Mouse (Mus musculus): ENCODE measurements around the gene Itgb6.

Itgb6 gene

GRCm38 (mm10) chr2:60722514-60722913 lies at the start of gene Itgb6:
TSS of gene Itgb6 (minus strand) at chr2:60722643.
- DNase-seq, result no peak

- DNase-seq, result no peak
Observed at GRCm38 (mm10) chr2:60766420-60766819, 44.0 kb upstream of the Itgb6 start.

GRCm38 (mm10) chr2:60756218-60756617 lies 33.8 kb upstream of the Itgb6 start:
- no peak for DNase-seq

- DNase-seq, result no peak
Observed at GRCm38 (mm10) chr2:60755101-60755500, 32.7 kb upstream of the Itgb6 start.

GRCm38 (mm10) chr2:60751274-60751673 lies 28.8 kb upstream of the Itgb6 start:
- no peak for DNase-seq

- no peak for DNase-seq
Observed at GRCm38 (mm10) chr2:60750591-60750990, 28.1 kb upstream of the Itgb6 start.

- DNase-seq, result no peak
Observed at GRCm38 (mm10) chr2:60748585-60748984, 26.1 kb upstream of the Itgb6 start.

- no peak for DNase-seq
Observed at GRCm38 (mm10) chr2:60747590-60747989, 25.1 kb upstream of the Itgb6 start.

- DNase-seq, result no peak
Observed at GRCm38 (mm10) chr2:60744674-60745073, 22.2 kb upstream of the Itgb6 start.

GRCm38 (mm10) chr2:60739389-60740137 lies 17.1 kb upstream of the Itgb6 start:
- DNase-seq, result no peak

- no peak for DNase-seq
Observed at GRCm38 (mm10) chr2:60730929-60731328, 8.5 kb upstream of the Itgb6 start.

- DNase-seq, result no peak
Observed at GRCm38 (mm10) chr2:60730024-60730423, 7.6 kb upstream of the Itgb6 start.

GRCm38 (mm10) chr2:60728902-60729585 lies 6.6 kb upstream of the Itgb6 start:
- no peak for DNase-seq

GRCm38 (mm10) chr2:60724660-60725059 lies 2.2 kb upstream of the Itgb6 start:
- DNase-seq, result no peak

- DNase-seq, result no peak
Observed at GRCm38 (mm10) chr2:60722967-60723366, 524 bp upstream of the Itgb6 start.

GRCm38 (mm10) chr2:60720906-60721305 lies 1.5 kb downstream of the Itgb6 start:
- no peak for DNase-seq

GRCm38 (mm10) chr2:60720205-60720604 lies 2.2 kb downstream of the Itgb6 start:
- DNase-seq, result no peak

- DNase-seq, result no peak
Observed at GRCm38 (mm10) chr2:60717348-60717747, 5.1 kb downstream of the Itgb6 start.

GRCm38 (mm10) chr2:60716549-60716948 lies 5.9 kb downstream of the Itgb6 start:
- no peak for DNase-seq

GRCm38 (mm10) chr2:60715771-60716170 lies 6.7 kb downstream of the Itgb6 start:
- no peak for DNase-seq

GRCm38 (mm10) chr2:60714971-60715502 lies 7.4 kb downstream of the Itgb6 start:
- no peak for DNase-seq

GRCm38 (mm10) chr2:60714475-60714874 lies 8.0 kb downstream of the Itgb6 start:
- DNase-seq, result no peak

GRCm38 (mm10) chr2:60713857-60714256 lies 8.6 kb downstream of the Itgb6 start:
- DNase-seq, result no peak

- DNase-seq, result no peak
Observed at GRCm38 (mm10) chr2:60712891-60713290, 9.6 kb downstream of the Itgb6 start.
